Mouse (Mus musculus): ENCODE measurements around the gene Vmn1r85.

Vmn1r85 gene

DNA sequence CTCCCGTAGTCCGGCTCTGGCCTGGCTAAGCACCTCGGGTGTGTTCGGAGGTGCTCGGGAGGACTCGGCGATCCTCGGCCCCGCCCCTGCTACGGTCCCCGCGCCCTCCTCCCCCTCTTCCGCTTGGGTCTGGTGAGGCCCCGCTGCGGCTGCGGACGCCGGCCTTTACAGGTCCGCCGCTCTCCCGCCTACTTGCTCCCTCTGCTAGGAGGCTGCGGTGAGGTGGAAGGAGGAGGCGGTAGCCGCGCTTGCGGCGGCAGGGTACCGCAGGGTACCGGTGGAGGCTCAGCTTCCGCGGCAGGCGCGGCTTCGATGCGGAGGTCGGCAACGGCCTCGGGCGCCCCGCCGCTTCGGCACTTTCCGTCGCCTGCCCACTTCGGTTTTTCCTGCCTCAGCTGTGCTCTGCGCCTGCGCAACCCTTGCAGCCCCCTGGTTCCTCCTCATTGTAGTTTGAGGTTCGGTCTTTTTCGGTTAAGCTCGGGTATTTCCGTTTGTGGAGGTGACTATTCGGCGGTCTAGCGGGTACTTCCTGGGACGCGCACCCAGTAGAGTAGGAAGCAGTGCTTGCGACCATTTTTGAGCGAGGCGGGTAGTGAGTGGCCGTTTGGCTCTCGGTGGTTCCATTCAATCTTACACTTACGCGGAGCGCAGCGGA is 56.9 kb downstream of the Vmn1r85 start, which contains the start of gene Ube2m:
Ube2m (minus strand) TSS at position 375 of the 655 bp plus-strand sequence.
- DNase-seq (ENCODE audit: low spot score in 2 of 2): peak; percentile 98

DNA sequence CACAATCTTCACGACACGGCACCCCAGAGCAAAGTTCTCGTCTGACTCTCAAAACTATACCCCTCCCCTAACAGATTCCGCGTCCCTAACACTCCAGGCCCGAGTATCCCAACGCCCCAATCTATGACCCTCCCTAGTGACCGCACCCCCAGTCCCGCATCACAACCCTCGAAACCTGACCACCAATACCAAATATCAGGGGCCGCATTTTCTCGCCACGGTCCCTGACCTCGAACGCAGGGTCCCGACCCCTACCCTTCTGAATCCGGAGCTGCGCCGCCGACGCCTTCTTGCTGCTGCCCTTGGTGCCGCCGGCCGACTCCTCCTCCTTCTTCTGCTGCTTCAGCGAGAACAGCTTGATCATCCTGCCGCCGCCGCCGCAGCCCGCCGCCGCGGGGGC is 57.6 kb downstream of the Vmn1r85 start:
- DNase-seq (ENCODE audit: low spot score in 2 of 2): peak in 1 of 2 experiments; percentile 38

DNA sequence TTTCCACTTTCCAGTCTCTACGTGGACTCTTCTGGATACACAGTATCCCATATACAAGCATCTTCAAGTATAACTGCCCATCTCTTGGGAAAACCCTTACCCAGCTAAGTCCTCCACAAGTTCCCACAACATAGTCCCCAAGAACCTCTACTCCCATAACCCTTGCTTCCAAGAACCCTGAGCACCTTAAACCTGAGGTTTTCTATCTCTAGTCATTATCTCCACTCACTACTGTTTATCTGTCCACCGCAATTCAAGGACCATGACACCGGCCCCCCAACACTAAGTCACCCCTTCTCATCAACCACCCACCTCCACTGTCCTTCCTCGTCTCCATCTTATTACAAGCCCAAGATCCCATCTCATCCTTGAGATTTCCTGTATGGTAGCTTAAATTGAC is 58.2 kb downstream of the Vmn1r85 start:
- DNase-seq (ENCODE audit: low spot score in 2 of 2): no peak

DNA sequence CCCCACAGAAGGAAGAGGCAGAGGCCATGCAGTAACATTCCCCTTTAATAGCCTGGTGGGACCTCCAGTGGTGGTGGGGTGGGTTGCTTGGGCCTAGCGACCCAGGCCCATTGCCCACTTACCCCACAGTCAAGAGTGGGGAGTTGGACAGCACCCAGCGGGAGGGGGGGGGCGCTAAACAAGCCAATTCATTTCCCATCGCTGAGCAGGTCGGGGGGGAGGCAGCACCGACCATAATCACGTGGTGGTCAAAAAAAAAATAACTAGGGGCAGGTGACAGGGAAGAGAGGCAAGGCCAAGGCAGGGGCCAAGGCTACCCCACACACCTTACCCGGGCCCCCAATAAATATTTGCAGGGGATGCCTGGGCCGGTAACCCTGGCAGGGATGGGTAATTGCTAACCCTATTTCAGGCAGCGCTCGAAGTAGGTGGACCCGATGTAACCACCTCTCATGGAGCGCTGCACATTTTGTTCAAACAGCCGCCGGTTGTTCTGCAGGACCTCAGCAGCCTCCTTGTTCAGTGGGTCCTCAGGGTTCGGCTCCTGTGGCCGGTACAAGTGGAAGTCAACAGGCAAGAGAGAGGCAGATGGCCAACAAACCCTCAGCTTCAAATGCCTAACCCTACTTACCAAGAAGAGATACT is 59.6 kb downstream of the Vmn1r85 start:
- no peak for DNase-seq (ENCODE audit: low spot score in 2 of 2)

DNA sequence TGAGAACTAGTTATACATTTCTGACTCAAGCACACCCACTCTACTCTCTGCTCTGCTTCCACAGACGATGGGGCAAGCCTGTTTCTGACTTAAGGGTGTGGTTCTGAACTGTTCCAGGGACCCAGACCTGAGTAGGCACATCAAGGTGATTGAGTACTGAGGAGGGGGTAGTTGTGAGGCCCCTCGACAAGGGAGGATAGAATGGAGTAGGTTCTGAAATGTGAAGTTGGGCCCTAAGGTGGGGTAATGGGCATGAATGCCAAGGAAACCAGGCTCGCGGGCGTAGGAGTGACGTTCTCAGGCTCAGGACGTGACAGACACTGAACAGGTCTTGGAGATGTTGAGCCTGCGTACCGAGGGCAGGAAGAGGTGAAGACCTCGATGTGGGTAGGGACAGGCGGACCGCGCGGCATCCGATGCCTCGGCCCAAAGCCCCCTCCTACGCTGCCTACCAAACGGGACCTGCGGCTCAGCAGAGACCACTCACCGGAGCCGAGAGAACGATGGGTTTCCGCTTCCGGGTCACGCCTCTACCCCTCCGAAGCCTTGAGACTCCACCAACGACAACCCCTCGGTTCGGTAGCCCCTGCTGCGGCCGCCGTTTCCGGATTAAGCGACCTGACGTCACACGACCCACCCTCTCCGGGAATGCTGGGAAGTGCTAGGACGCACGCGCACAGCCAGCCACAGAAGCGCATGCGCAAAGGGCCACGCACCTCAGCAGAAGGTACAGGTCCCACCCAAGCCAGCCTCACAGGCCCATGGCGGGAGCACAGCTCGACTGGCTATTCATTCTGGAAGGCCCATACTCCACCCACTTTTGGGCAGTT is 60.6 kb downstream of the Vmn1r85 start, which contains the start of gene Chmp2a:
Chmp2a (minus strand) TSS at position 660 of the 830 bp plus-strand sequence.
- peak; percentile 97 to 98 for DNase-seq (ENCODE audit: low spot score in 2 of 2)

DNA sequence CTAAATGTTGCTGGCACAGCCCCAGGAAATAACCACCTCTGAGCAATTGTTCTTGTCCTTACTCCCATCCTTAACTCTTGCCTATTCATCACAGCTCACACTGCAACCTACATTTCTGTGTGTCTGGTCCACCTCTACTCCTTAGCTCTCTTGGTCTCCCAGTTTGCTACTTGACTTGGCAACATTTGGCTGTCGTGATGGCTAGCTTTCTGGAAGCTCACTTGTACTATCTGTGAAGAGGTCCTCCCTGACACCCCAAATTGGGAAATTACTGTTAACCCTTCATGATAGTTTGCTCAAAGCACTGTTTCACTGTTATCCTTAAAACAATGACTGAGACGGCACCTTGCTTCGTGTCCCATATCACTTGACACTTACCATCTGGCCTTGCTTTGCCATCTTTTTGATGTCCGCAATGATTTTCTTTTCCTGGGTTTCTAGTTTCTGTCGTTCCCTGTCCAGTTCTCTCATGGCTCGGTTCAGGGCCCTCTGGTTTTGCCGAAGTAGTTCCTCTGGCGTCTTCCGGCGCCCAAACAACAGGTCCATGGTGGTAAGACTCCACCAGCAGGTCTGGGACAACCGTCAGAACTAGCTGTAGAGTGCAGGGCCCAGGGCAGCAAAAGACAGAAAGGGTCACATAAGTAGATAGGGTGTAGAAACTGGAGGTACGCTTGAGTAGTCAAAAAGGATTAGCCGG is 61.4 kb downstream of the Vmn1r85 start:
- no peak for DNase-seq (ENCODE audit: low spot score in 2 of 2)

Measured in right cerebral cortex, postnatal 36 days (tissue).